Mouse (Mus musculus) adrenal gland, adult 2 months (tissue): ENCODE results near the gene Nampt. TPM values are rescaled to one million over a fixed set of nuclear protein-coding genes. Genes with fewer than 3 reads are reported as not detected.

ENCODE experiments used
- DNase-seq: peaks from one replicate; pipeline ENCODE4 v3.0.0; 2021
- long read RNA-seq: library from polyadenylated mRNA; stranded (forward); transcript quantifications from one replicate; pipeline ENCODE4 v2.0.0, GENCODE M21; 2021
- polyA plus RNA-seq: library from polyadenylated mRNA; depleted of rRNA; stranded (reverse); fragments of >200 nt; gene quantifications from 2 replicates; pipeline ENCODE4 v1.2.3, GENCODE M21; 2012; rRNA removed
- total RNA-seq, 2 experiments: library from RNA; stranded (reverse); gene quantifications; 2 replicates each; pipeline ENCODE4 v1.2.3; 2021

Nampt gene
- total RNA-seq (100 to 1,000 TPM; 105 to 130 TPM), polyA plus RNA-seq (11.8 and 23.4 TPM in 2 replicates)
- long read RNA-seq, full-length matches to known transcripts: 51 of 61 reads
- long read RNA-seq, partial matches to known transcripts: 2 of 61 reads
- long read RNA-seq, other reads (novel, unspliced or antisense): 8 of 61 reads

GRCm38 (mm10) chr12:32819416-32819815 lies at the start of gene Nampt:
Nampt (plus strand) TSS chr12:32819545.
- no peak for DNase-seq

DNA sequence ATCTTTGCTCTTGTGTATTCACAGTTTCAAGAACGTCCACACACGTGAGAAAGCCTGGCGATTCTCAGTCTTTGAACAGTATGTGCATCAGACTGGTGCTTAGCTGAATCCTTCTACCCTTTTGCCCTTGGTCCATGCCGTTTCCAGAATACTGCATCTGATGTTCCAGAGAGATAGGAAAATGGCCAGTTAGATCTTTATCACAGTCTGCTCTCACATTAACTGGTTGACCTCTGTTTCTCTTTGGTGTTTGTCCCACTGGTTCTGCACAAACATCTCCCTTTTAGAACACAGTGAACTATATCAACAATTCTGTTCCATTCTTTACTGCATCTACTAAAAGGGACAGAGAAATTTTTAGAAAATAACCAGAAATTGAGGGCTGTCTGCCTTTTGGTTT lies 48.6 kb upstream of the Nampt start:
- DNase-seq: no peak

DNA sequence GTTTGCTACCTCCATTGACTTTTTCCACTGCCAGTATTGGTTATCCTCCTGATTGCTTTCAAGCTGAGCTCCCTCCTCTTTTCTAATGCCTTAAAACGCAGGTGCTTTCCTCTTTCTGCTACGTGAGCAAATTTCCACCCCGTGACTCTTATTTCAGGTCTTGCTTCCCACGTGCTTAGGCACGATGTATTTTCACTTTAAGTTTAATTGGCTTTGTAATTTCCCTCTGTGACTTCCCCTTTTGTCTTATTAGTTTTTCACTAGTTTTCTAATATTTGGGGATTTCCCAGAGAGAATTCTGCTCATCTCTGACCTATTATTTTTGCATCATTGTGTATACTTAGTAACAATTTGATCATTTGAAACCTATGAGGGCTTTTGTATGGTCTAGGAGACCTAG lies 44.8 kb upstream of the Nampt start:
- no peak for DNase-seq

DNA sequence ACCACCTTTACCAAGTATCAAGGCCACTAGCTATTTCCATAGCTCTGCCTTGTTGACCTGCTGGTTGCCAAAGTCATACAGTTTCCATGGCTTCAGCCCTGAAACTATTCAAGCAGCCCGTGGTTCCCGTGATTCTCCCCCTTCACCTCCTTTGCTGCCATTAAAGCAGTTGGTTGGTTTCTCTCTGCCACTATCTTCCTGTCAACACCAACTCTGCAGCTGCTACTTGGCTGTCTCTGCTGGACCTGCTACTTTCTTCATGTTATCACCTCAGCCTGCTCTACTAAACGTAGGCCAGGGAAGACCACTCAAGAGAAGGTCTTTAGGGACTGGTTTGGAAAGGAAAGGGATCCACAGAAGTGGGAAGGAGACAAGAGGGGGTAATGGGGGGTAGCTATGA lies 30.3 kb upstream of the Nampt start:
- DNase-seq: no peak

DNA sequence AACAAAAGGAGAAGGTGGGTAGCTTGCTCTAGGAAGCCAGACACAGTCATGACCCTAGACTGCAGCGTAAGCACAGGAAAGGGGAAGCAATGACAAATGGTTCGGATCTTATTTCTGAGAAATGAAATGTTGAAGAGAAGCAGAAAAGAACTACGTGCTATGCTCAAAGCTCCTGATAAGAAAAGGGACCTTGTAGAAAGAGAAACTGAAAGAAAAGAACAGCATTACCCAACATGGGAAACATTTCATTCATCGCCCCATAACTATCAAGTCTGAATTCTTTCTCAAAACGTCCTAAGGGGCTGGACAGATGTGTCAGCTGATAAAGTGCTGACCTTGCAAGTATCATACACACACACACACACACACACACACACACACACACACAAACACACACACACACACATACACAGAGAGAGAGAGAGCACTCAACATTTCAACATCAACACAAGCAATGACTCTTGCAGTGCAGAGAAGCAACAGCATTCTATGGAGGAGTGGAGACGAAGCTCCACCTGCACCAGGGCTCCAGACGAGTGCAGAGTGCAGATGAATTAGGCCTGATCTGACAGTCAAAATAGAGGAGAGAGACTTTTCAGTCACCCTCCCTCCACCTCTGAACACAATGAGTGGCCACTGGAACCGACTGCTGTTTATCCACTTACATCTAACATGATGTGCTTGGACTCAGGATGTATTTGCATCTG lies 23.4 kb upstream of the Nampt start:
- no peak for DNase-seq

- no peak for DNase-seq
Measured at GRCm38 (mm10) chr12:32797438-32797837, 21.9 kb upstream of the Nampt start.

DNA sequence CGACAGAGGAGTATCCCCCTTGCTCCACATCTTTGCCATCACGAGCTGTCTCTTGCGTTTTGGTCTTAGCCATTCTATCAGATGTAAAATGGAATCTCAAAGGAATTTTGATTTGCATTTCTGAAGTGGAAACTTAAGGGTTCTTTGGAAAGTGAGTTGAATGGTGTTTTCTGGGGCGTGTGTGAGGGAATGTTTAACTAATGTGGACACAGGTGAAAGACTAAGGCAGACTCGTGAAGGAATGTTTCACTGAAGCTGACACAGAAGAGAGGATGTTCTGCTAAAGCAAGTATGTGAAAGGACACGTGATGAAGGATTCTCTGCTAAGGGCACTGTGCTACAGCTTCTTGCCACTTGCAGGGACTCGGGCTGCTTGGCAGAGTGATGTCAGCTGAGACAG lies 18.3 kb upstream of the Nampt start:
- no peak for DNase-seq

DNA sequence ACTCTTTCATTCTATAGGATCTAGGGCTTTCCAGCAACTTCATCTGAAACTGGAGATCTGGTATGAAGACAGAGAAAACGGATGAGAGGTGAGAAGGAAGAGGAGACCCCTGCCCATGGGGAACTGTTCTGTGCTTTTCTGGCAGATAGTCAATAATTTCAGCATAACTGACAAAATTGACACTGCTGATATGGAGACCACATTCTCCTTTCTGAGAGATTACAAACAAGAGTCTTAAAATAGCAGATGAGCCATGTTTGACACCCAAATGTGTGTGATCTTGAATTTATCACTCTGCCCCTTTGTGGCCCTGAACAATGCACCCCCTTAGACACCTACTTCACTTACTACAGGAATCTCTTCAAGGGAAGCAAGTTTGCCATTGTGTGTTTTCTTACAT lies 13.8 kb upstream of the Nampt start:
- no peak for DNase-seq

DNA sequence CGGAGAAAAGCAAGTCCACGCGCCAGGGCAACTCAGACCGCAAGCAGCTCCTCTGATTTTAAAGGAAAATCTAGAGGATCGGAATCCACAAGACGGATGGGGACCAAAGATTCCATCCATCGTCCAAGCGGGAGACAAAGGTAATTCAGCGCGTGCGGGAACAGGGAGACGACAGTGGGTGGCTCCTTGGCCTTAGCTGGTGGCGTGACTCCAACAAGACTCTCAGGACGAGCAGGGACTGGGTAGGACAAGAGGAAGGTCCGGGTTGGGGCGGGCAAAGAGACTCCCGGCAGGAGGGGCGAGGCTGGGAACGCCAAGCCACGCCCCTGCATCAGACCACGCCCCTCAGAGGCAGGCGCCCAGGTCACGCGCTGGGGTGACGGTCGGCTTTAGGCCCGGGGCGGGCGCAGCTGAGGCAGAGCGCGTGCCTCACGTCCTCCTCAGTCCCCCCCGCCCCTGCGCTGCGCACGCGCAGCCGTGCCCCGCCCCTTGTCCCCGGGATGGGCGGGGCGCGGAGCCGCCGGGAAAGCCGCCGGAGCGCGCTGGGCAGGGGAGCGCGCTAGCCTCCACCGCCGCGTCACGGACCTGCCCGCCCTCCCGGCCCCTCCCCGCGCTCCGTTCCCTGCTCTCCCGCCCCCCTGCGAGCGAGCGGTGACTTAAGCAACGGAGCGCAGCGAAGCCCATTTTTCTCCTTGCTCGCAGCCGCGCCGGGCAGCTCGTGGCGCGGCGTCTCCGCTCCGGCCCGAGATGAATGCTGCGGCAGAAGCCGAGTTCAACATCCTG lies 669 bp downstream of the Nampt start:
- DNase-seq: peak; percentile 100

- DNase-seq: peak; percentile 88
Measured at GRCm38 (mm10) chr12:32820688-32821503, 1.6 kb downstream of the Nampt start.

DNA sequence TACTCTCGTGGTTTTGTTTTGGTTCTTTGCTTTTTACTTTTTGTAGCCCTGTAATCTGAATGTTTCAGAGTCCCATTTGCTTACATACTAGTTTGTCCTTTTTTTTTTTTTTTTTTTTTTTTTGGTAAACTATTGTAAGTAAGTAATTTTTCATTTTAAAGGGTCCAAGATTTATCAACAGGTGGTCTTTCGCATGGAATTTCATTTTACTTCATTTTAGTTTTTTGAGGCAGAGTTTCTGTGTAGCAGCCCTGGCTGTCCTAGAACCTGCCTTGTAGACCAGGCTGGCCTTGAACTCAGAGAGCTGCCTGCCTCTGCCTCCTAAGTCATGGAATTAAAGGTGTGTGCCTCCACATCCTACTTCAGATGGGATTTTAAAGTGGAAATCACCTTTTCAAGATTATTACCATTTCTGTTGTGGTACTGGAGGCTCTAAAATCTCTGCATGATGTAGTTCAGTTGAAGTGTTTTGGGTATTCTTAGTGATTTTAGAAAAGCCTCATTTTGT lies 2.2 kb downstream of the Nampt start:
- DNase-seq: no peak

DNA sequence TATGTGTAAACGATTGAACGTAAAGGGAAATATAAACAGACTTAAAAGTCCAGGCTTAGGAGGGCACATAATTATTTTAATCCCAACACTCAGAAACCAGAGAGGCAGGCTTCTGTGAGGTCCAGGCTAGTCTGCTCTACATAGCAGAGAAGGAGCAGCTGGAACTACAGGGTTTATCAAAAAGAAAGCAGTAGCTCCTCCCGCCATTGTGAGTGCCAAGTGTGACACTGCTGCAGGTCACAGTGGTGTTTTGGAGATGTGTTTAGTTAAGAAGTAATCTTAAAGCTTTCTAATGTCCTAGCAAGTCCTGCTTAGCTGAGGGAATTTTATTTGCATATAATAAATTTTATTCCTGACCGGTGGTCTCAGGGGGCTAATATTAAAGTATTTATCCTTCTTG lies 2.7 kb downstream of the Nampt start:
- peak; percentile 11 for DNase-seq

DNA sequence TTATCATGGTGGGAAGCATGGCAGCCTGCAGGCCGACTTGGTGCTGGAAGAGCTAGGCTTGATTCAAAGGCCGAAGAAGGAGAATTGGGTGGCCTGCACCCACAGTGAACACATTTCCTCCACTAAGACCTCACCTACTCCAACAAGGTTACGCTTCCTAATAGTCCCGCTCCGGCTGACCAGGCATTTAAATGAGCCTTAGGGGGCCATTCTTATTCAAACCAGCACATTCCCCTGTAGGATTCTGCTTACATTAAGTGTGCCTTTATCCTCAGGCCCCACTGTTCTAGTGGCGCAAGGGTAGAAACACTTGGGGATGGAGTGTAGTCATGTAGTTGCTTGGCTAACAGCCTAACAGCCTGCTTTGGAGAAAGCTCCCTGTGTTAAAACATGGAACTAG lies 5.2 kb downstream of the Nampt start:
- DNase-seq: no peak

DNA sequence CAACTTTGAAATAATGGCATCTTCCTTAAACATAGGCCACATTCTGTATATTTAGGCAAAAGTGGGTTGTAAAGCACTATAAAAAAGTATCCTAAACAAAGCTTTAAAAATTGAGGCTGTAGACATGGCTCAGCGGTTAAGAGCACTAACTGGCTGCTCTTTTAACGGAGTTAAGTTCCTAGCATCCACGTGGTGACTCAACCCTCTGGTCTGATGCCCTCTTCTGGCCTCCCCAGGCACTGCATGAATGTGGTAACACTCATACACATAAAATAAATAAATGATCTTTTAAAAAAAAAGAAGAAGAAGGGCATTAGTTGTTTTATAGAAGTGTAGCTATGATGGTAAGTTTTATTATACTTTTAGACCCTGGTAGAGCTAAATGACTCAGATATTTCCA lies 7.6 kb downstream of the Nampt start:
- DNase-seq: peak; percentile 75

DNA sequence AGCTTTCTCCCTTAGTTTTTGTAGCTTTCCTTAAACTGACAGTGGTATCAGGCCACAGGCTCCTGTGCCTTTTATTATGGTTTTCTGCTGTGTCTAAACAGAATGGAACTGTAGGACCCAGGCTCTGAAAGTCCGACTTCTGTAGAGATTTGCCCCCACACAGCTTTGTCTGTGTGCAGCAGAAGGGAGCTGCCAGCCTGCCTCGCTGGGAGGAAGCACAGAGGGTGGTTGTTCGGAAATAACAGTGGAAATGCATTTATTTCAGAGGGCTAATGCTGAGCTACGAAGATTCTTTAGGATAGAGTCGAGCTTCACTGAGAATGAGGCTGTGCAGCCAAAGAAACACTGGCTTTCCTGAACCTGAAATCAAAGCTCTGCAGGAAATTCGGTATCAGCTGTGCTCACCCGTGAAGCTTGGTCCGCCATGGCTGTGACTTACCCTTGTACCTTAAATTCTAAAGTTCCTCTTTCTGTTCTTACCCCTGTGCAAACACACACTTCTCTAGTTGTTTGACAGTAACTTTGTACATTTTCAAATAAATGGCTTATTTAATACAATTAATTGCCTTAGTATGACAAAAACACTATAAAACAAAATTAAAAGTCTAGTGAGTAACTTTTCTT lies 8.9 kb downstream of the Nampt start:
- no peak for DNase-seq

DNA sequence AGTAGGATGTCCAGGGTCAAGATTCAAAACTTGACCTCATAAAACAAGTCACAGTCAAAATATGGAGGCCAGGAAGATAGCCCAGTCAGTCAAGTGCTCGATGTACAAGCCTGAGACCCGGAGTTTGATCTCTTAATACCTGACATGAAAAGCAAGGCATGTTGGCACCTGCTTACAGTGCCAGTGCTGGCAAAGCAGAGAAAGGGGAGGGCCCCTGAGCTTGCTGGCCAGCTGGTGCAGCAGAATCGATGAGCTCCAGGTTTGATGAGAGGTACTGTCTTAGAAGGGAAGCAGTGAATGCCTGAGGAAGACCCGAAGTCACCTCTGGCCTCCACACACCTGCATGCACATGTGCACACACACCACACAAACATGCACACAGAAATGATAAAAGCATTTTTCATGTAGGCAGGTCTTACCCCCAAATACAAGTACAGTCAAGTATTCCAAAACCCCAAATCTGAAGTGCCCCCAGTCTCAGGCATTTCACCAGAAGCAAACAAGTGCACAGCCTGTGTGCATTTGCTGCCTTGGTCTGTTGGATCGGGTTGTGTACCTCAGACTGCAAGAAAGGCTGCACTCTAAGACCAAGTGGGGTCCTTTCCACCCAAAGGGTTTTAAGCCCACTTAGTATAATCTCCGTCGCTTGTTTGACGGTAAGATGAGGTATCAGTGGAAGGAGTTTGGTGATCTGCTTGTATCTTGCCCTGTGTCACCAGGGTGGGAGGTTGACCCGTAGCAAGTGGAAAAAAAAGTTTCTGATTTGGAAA lies 10.2 kb downstream of the Nampt start:
- peak; percentile 5 for DNase-seq

GRCm38 (mm10) chr12:32832076-32832475 lies 12.7 kb downstream of the Nampt start:
- no peak for DNase-seq

GRCm38 (mm10) chr12:32834781-32835180 lies 15.4 kb downstream of the Nampt start:
- DNase-seq: no peak

DNA sequence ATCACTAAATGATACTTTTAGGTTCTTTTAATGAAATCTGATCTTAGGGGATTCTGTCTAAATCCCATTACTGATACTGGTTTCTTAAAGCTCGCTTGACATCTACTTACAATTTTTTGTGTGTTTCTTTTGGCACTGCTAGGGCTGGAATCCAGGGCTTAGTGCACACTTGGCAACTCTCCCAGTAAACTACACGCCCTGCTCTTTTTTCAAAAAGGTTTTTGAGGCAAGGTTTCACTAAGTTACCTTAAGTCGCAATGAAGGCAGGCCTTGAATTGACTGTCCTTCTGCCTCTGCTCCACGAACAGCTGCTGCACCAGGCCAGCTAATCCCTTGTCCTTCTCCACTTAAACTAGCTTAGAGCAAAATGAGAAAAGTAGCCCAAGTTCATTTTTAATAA lies 15.9 kb downstream of the Nampt start:
- DNase-seq: peak; percentile 43

DNA sequence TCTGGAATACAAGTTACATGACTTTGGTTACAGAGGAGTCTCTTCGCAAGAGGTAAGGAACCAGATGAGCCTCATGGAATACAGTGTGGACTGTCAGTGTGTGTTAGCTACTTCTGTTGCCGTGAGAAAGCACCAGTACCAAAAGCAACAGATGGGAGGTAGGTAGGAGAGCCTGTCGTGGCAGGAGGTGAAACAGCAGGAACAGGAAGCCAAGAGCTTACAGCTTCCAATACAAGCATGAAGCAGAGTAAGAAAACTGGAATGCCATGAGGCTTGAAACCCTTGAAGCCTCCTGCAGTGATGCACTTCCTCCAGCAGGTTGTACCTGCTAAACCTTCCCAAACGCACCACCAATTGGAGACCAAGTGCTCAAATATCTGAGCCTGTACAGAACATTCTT lies 19.1 kb downstream of the Nampt start:
- no peak for DNase-seq

DNA sequence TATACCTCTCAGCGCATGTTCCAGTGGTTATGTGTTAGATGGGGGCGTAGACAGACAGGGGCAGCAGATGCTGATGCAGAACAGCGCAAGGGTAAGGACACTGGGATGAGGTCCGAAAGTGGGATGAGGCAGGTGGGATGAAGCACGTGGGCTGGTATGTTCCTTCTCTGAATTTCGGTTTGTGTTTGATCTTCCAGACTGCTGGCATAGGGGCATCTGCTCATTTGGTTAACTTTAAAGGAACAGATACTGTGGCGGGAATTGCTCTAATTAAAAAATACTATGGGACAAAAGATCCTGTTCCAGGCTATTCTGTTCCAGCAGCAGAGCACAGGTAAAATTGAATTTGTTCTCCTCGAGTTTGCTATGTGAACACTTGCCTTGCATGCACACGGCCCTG lies 19.6 kb downstream of the Nampt start:
- no peak for DNase-seq
